Mouse (Mus musculus) cerebellum, adult 9-11 months (tissue): ENCODE results near the gene Srsf9.
"Not testable (repeated sequence)": the region's sequence is repeated elsewhere in the genome, so short reads cannot be mapped to it uniquely, and the experiment has no call there.

Experiments
- DNase-seq: peaks from one replicate; pipeline ENCODE4 v3.0.0; 2022

The Srsf9 gene

DNA sequence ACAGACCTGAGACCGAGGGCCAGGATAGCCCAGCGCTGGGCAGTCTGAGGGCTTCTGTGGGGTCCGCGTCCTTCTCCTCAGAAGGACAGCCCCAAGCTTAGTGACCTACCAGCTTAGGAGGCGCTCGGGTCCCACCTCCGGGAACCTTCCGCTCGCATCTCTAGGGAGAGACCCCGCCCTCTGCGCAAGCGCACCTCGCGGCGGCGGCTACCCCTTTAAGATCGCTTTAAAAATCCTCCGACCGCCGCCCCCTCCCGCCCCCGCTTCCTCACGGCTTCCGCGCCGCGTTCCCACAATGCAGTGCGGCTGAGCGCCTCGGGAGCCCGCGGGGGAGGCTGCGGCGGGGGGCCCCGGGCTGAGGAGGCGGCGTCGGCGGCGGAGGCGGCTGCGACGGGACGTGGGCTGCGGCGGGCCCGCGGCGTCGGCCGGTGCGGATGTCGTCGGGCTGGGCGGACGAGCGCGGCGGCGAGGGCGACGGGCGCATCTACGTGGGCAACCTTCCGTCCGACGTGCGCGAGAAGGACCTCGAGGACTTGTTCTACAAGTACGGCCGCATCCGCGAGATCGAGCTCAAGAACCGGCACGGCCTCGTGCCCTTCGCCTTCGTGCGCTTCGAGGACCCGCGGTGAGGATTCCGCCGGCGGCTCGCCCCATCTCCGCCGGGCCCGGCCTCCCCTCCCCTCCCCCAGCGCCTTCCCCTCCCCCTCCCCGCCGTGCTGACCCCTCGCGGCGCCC is at the start of gene Srsf9:
Gene Srsf9 (plus strand): TSS at position 303 of the 735 bp plus-strand sequence.
- peak; percentile 96 for DNase-seq

DNA sequence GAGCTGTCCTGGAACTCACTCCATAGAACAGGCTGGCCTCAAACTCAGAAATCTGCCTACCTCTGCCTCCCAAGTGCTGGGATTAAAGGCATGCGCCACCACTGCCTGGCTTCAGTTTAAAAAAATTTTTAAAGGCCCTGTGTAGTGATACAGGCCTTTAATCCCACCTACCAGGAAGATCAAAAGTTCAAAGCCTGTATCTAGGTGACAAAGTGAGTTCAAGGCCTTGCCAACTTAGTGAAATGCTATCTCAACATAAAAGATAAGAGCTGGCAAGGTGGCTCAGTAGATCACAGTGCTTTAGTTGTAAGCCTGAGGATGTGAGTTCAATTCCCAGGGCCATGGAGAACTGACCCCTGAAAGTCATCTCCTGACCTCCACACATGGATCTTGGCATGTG is 48.9 kb upstream of the Srsf9 start:
- no peak for DNase-seq

DNA sequence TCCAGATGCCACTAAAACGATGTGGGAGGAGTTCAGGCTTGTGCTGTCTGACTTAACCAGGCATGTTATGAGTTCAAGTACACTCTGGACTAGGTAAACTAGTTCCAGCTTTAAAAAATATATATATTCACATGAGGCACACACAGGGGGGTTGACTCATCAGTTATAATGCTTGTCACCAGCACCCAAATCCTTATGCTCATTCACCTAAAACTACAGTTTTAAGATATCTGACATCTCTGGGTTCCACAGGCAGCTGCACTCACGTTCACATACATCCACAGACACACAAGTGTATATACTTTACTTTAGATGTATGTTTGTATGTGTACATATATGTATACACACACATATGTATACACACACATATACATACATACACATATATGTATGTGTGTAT is 48.2 kb upstream of the Srsf9 start:
- DNase-seq, result no peak

DNA sequence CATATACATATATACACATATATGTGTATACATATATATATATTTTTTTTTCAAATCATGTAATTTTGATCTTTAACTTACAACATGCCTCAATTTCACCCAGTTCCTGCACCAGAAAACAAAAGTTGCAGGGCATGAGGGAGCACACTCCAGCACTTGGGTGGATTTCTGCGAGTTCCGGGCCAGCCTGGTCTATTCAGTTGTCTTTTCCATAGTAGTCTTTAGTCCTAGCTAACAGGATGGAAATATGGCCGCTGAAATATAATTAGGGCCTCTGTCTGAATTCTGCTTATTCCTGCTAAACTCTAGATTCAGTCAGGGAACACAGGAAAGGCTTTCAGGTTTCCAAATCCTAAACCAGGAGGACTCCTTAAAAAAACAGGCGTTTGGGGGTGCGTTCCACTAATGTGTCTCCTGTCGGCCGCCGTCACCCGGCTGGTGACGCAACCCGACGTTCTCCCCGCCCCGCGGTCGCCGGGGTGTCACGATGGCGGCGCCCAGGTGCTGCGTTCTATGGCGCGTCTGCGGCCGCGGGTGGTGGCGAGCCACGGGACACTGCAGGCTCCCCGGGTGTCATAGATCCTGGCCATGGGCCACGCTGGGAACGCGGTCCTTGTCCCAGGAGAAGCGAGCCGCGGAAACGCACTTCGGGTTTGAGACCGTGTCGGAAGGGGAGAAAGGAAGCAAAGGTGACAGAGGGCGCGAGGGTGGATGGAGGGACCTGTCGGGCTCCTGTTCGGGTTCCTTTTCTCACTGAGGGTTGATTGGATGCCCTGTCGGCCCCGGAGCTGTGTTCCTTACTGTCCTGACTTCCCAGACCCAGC is 47.5 kb upstream of the Srsf9 start, which contains the start of gene Coq5:
Gene Coq5 (plus strand): TSS at position 441 of the 824 bp plus-strand sequence.
- peak; percentile 88 for DNase-seq

DNA sequence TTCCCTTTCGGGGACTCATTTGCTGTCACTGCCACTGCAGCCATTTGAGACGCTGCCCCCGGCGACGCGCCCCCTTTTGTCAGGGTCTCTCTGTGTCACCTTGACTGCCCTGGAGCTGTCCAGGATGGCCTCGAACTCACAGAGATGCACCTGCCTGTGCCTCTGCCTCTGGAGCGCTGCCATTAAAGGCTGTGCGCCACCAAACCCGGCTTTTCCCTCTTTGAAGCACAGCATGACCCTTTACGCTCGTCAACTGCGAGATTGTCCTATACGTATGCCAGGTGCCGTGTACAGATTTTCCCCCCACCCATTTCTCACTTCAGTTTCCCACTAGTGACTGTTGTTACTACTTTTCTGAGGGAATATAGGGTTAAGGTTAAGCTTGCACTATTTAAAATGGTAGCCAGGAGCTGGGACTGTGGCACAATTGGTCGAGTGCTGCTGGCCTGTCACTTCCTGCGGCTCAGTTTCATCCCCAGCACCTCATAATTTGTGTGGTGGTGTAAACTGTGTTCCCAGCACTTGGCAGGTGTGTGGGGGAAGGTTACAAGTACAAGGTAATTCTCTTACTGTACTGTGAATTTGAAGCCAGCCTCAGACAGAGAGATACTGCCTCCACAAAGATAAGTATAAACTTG is 46.8 kb upstream of the Srsf9 start:
- peak; percentile 59 for DNase-seq

DNA sequence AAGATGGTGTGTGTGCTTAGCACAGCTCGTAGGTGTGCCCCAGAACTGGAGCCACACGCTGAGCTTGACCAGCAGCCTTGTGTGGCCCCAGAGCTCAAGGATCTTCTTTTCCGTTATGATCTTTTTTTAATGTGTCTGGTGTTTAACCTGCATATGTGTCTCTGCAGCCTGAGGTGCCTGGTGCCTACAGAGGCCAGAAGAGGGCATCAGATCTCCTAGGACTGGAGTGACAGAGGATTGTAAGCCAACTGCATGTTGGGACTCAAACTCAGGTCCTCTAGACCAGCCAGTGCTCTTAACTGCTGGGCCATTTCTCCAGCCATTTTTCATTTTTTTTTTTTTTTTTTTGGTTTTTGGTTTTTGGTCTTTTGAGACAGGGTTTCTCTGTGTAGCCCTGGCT is 42.2 kb upstream of the Srsf9 start:
- DNase-seq, result no peak

DNA sequence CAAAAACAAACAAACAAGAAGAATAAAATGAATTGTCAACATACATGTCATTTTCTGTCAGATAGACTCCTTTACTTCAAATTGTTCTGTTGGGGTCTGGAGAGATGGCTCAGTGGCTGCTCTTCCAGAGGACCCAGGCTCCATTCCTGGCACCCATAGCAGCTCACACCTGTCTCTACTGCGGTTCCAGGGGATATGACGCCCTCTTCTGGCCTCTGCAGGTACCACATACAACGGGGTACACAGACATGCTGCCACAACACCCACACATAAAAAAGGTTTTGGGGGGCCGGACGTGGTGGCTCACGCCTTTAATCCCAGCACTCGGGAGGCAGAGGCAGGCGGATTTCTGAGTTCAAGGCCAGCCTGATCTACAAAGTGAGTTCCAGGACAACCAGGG is 32.8 kb upstream of the Srsf9 start:
- no peak for DNase-seq

DNA sequence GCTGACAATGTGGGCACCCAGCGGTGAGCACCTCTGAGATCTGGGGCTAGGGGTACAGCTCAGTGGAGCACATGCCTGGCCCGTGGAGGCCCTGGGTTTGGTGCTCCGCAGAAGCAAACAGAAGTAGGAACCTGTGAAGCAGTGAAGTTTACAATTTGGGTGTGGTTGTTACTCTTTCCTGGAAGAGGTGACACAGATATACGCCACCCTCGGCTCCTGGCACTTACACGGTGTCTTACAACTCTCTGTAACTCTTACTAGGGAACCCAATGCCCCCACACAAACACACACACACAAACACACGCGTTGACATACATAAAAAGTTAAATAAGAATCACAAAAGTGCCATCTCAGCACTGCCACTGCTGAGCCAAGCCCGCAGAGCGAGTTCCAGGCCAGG is 30.6 kb upstream of the Srsf9 start:
- DNase-seq, result no peak

DNA sequence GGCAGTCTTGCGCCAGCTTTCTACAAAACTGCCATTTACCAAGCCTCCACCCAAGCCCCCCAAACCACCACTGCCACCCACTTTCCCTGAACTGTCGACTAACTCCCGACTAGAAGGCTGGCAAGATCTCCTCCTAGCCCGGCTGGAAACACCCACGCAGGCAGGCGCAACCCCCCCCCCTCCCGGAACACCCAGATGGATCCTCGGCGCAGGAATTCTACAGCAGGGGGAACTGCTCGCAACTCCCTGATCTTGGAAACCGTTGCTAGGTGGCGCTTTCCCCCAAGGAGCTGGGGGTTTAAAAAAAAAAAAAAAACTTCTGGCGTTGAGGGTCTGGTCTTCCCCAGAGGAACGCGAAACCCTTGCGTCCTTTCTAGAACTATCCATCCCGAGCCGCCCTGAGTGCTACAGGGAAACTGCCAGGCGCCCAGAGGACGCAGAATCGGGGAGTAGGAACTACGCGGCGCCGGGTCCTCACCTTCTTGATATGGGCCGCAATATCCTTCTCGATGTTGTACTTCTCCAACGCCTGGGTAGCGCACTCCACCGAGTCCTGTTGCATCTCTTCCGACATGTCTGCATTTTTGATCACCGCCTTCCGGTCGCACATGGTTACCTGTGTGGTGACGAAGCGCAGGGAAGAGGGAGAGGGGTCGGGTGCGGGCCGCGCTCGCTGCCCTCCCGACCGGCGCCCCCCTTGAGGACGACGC is 26.8 kb upstream of the Srsf9 start:
- peak; percentile 73 for DNase-seq

DNA sequence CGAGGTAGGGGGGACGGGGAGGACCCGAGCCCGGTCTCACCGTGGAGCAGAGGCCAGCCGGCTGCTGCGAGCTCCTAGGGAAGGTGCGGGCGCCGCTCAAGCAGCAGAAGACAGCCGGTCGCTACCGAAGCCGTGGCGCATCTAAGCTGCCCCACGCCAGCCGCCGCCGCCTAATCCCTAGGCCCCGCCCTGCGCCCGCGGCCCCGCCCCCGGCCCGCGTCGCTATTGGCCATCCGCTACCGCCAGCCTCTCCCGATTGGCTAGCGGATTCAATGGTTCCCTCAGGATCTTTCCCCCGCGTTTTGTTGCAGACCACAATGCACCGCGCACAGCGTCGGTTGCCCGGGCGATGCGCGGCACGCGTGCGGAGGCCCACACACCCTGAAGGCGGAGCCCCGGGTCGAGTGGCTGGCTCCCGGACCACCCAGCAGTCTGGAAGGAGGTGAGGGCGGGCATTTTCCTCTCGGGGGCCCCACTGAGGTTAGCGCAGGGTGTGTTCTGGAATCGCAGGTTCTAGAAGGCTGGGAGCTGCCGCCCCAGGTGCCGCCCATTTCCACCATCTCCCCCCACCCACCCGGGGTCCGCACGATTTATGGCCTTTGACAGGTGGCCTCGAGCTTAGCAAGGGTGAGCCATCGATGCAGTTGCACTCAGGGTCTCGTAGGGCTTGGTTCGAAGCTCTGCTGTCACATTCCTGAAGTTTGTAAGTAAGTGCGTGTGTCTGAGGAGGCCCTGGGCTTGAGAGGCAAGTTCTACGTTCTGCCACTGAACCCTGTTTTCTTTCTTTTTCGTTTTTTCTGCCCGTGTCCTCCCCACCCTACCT is 26.0 kb upstream of the Srsf9 start, which contains the start of gene Dynll1:
Gene Dynll1 (minus strand): TSS at position 208 of the 823 bp plus-strand sequence.
- peak; percentile 98 for DNase-seq

DNA sequence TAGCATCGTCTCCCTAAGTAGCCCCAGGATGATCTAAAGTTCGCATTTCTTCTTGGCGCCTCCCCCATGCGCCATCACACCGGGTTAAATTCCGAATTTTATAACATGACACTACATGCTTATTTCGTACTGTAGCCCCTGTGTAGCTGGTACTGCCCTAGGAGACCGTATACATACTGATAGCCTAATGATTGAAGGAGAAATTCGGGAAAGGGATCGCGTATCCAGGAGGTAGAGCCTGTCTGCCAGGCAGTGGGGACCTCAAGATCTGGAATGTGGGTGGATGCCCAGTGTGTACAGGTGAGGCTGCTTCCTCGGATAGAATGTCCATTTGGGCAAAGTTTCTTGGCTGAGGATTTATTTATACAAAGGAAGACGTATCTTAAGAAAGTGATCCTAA is 25.4 kb upstream of the Srsf9 start:
- DNase-seq, result peak; percentile 55

DNA sequence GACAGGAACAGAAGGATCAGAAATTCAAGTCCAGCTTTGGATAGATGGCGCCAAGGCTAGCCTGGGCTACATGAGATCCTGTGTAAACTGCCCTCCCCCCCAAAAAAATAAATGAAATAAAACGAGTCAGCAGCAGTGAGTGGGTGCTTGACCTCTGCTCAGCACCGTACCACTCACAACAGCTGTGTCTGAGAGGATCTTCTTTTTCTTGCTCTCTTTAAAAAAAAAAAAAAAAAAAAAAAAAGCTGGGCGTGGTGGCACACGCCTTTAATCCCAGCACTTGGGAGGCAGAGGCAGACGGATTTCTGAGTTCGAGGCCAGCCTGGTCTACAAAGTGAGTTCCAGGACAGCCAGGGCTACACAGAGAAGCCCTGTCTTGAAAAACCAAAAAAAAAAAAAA is 24.8 kb upstream of the Srsf9 start:
- DNase-seq, result not testable (repeated sequence)

DNA sequence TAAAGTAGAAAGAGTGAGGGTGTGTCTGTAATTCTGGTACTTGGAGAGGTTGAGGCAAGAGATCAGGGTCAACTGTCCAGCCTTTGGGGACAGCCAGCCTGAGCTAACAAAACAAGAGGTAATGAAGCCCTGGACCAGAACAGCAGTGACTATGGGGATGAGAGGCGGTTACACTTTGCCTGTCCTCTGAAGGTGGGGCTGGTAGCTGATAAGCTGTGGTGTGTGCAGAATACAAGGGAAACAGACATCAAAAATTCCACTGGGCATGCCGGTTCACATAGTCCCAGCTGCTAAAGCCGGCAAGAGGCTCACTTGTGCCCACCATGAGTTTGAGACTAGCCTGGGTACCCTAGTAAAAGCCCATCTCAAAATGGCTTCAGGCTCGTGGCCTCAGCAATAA is 14.6 kb upstream of the Srsf9 start:
- no peak for DNase-seq

DNA sequence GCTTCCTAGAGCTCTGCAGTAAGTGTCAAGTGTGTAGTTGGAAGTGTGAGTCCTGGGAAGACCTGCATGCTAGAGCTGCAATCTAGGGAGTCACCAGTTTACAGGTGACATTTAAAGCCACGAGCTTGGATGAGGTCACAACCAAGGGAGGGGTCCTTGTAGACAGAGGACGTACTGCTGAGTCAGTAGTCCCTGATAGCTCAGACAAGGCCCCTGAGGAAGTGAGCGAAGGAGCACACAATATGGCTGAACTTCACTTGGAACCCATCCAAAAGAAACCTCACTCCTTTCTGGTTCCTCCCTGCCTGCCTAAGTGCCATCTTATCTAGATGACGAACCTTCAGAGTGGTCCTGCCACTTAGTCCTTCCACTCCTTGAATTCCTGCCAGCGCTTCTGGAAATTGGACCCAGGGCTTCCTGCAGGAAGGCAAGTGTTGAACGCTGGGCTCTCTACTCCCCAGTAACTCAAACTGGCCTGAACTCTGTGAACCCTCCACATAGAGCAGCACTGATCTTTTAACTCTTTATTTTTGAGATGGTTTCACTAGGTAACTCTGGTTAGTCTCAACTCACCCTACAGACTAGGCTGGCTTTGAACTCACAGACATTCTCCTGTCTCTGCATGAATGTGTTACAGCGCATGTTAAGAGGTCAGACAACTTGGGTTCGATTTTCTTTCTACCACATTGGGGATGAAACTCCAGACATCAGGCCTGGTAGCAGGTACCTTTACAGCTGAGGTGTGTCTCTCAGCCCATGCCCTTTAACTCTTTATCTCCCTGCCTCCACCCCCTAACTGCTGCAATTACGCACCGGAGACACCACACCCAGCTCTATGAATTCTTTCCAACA is 13.9 kb upstream of the Srsf9 start:
- no peak for DNase-seq

DNA sequence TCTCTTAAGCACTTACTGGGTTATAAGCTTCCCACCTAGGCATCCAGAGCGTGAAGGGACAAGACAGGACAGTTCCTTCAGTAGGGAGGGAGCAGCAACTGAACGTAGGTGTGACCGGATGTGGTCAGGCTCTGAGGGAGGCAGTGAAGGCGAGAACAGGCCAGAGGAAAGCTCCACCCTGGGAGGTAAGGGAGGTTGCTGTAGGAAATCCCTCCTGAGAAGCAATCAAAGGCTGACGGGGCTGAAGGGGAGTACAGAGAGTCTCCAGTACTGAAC is 13.4 kb upstream of the Srsf9 start:
- DNase-seq, result no peak

DNA sequence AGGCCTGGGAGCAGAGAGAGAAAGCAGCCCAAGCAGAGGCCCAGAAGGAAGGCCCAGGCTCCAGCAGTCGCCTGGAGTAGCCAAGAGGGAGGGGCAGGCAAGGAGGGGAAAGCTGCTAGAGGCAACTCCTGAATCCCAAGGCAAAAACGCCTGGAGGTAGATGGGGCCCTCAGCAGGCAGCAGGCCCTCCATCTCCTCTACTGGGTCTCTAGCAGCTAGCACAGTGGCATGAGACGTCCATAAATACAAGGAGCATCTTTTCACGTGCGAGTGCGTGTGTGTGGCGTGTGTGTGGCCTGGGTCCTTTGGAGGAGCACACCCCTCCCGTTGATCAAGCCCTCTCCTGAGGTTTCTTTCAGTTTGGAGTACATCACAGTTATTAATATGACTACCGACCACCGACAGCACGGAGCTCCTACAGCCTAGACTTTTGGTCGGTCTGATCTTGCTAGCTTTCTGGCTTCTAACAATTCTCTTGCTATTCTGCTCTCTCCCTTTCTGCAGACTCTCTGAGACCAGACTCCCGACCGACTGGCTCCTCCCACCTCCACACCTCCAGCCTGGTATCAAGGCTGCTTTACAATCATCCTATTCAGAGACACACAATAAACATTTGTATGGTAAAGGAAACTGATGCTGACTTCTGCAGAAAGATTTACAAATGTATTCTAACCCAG is 9.9 kb upstream of the Srsf9 start:
- no peak for DNase-seq

DNA sequence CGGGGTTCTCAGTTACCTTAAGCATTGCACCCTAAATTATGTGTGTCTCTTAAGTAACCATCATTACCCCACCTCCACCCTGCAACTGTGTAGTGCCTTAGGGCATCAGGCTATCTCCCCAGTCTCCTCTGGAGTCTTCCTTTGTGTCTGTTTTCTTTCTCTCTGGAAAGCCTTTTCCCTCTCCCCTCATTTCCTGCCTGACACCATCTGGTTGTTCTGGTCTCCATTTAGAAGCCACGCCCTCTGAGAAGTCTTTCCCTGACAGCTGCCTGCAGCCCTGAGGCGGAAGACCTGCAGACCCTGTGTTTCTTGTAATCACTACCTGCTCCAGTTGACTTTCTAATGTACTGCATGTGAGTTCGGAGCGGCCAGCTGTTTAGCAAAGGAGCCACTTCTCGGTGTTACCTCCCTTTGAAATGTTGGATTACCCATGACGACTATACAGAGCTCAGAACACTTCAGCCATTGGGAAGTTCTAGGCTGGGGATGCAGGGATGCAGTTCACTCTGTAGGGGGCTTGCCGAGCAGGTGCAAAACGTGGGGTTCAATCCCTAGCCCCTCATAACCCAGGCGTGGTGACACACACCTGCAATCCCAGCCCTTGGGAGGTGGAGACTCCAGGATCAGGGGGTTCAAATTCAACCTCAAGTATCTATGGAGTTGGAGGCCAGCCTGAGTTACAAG is 9.2 kb upstream of the Srsf9 start:
- DNase-seq, result no peak

DNA sequence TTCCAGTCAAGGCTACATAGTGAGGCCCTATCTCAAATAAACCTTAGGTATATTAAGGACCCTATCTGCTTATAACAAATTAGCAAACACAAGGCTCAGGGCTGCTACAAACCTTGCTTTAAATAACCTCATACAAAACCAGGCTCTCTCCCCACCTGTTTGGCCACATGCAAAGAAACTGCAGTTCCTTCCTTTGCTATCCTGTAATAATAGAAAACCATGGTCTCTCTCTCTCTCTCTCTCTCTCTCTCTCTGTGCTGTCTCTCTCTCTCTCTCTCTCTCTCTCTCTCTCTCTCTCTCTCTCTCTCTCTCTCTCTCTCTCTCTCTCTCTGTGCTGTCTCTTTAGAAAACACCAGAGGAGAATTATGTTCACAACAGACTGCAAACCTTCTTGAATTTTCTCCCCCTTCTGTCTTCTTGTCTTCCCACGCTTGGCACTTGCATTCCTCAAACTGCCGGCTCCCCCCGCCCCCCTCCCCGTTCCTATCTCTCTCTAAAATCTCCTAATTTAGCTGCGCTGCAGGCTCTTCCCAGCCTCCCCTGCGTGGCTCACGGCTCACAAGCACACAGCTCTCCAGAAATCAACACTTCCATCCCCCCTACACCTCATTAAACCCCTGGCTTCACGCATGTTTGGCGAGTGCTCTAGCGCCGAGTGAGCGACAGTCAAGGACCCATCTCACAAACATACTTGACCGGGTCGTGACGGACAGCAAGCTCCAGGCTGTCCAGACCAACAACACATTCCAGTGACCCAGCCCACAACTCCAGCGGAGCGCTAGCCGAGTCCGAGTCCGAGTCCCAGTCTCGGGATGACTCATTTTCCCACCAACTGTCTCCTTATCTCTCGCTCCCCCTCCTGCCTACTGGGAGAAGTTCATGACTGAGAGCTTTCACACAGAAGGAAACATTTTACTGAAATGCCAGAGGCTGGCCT is 7.7 kb upstream of the Srsf9 start:
- DNase-seq, result peak; percentile 81

DNA sequence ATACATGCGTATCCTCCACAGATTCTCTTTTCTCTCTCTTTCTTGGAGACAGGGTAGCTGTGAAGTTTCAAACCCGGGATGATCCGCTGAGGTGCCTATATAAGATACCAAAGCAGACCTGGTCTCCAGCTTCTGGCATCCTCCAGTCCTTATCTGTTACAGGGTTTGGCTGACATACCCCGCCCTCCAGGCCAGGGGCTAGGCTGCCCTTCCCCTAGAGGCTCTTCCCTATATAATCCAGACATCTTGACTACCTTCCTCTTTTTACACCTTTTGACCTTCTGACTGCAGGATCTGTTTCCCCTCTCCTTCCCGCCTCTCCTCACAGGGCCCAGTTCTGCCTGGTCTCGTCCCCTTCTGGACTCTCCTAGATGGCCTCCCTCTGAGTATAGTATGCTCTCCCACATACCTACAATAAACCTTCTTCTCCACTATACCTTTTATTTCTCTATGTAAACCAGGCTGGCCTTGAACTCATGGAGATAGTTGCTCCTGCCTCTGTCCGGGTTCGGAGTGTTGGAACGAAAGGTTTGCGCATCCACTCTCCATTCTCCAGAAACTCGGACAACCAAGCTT is 633 bp upstream of the Srsf9 start:
- DNase-seq, result no peak
